Mouse (Mus musculus) T-cell, adult 2 months (primary cell): Measurements from ENCODE around the gene Npdc1.

Experiments
- DNase-seq: peaks from one replicate; pipeline ENCODE4 v3.0.0; 2022; ENCODE audit warnings: low spot score

Gene Npdc1

GRCm38 (mm10) chr2:25430395-25431233, 31.5 kb downstream of the Npdc1 start:
- no peak for DNase-seq

GRCm38 (mm10) chr2:25431308-25431855, 32.2 kb downstream of the Npdc1 start:
- DNase-seq, result no peak

GRCm38 (mm10) chr2:25432326-25433098, 33.4 kb downstream of the Npdc1 start:
- DNase-seq, result no peak

GRCm38 (mm10) chr2:25433101-25433500, 34.0 kb downstream of the Npdc1 start:
- DNase-seq, result no peak

GRCm38 (mm10) chr2:25434292-25434691, 35.1 kb downstream of the Npdc1 start:
- no peak for DNase-seq

GRCm38 (mm10) chr2:25436286-25436820, 37.2 kb downstream of the Npdc1 start:
- no peak for DNase-seq

GRCm38 (mm10) chr2:25441067-25441466, 41.9 kb downstream of the Npdc1 start:
- no peak for DNase-seq

GRCm38 (mm10) chr2:25442682-25443081, 43.5 kb downstream of the Npdc1 start:
- DNase-seq, result no peak

- no peak for DNase-seq
These were observed 51.9 kb downstream of the Npdc1 start for GRCm38 (mm10) chr2:25450853-25451647.

GRCm38 (mm10) chr2:25452951-25453350, 53.8 kb downstream of the Npdc1 start:
- DNase-seq, result no peak

- DNase-seq, result no peak
These were observed 57.2 kb downstream of the Npdc1 start, which contains the start of gene Clic3 for GRCm38 (mm10) chr2:25456205-25456953. Gene Clic3 (plus strand): TSS chr2:25456838.

GRCm38 (mm10) chr2:25457022-25457896, 58.1 kb downstream of the Npdc1 start:
- no peak for DNase-seq

- DNase-seq, result no peak
These were observed 59.8 kb downstream of the Npdc1 start for GRCm38 (mm10) chr2:25458911-25459310.
